Mouse (Mus musculus) megakaryocyte, embryonic 14.5 days (primary cell): Measurements from ENCODE around the gene Slmap. TPM values are rescaled to one million over a fixed set of nuclear protein-coding genes. Genes with fewer than 3 reads are reported as not detected.
A peak's percentile ranks its signal among the peaks of the same experiment; 100 is the strongest.

Source experiments
- H3K27me3 ChIP-seq: replicated peaks from 2 replicates; pipeline ENCODE3; 2012; ENCODE audit warnings: inconsistent platforms
- H3K36me3 ChIP-seq: replicated peaks from 2 replicates; pipeline ENCODE3; 2012; ENCODE audit warnings: low read length, inconsistent platforms, mixed read lengths
- H3K4me1 ChIP-seq: 2 replicates; pipeline ENCODE4 v1.6.1; 2012; ENCODE audit warnings: inconsistent platforms
- H3K4me3 ChIP-seq: replicated peaks from 2 replicates; pipeline ENCODE3; 2012; ENCODE audit warnings: moderate library complexity, mild to moderate bottlenecking, inconsistent platforms
- H3K9me3 ChIP-seq: 2 replicates; pipeline ENCODE4 v1.6.1; 2012; ENCODE audit warnings: inconsistent platforms
- FLI1 ChIP-seq: IDR thresholded peaks from 2 replicates; pipeline ENCODE4 v1.6.1; 2012; ENCODE audit warnings: low read length, inconsistent platforms, mixed read lengths
- GATA1 ChIP-seq: IDR thresholded peaks from 3 replicates; pipeline ENCODE4 v1.6.1; 2012; ENCODE audit warnings: mixed read lengths, low read length, inconsistent platforms, borderline replicate concordance
- polyA plus RNA-seq: library from polyadenylated mRNA; stranded (reverse); fragments of >175 nt; gene quantifications from 2 replicates; pipeline ENCODE4 v1.2.3, GENCODE M21; 2012; ENCODE audit warnings: low replicate concordance; ENCODE audit not compliant: insufficient read depth

Gene Slmap
- polyA plus RNA-seq, 1 experiment = 9.8 TPM

DNA sequence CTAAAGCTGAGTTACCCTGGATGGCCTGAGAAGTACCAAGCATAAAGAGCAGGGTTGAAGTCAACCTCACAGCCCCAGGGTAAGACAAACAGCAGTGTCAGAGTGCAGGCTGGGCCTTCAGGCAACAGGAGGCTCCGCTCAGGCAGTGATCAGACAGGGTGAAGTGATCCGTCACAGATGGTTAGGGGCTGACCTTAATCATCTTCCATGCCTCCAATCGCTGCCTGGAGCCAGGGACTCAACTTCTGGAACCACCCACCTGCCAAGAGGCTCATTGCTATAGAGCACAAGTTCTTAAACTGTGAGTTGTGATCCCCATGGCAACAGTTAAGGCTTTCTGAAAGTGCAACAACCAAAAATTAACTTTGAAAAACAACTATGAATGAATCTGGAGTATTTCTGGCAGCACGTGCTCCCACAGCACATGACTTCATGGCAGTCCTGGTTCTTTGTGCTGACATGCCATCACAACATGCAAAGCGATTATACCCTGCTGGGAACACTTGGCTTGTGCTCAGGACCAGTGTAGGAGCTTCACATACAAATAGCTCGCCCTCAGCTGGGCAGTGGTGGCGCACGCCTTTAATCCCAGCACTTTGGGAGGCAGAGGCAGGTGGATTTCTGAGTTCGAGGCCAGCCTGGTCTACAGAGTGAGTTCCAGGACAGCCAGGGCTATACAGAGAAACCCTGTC, 46.3 kb downstream of the Slmap start:
- TF ChIP-seq GATA1 (no peak), FLI1 (no peak)
- peaks cover 18% of the 10 kb centered on the region for H3K36me3 ChIP-seq
- H3K9me3 ChIP-seq = no peaks in the 10 kb centered on the region
- H3K4me1 ChIP-seq = peaks cover 62% of the 10 kb centered on the region
- H3K4me3 ChIP-seq = peak overlapping the region; percentile 23
- H3K27me3 ChIP-seq = no peaks in the 10 kb centered on the region

DNA sequence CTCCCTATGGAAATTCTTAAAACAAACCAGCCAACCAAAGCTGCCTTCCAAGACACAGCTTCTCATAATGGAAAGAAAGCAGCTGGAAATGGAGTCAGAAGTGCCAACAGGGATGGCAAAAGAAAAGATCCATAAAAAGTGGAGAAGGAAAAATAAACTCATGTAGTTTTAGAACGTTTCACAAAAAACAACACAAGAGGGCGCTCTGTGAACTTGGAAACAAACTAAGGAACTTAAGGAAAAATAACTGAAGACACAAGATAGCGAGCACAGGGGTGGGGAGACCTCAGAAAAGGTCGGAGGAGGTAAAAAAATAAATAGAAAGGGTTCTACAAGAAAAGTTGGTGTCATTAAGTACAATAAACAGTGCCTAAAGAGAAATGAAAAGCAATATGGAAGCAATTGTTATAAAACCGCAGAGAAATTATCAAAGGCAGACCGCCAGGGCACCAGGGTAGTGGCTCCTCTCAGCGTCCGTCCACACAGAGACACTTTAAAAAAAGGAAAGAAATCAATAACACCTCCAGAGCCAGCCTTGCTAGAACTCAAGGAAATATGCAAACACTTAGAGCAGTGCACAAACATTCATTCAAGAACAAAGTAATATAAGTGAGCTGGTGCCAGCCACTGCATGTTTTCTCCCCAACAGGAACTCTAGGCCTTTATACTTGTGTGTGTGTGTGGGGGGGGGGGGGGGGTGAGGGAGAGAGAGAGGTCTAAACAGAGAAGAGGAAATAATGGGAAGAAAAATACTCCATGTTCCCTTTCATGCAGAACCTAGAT, 48.1 kb downstream of the Slmap start:
- Histone ChIP-seq H3K36me3 (peaks cover 26% of the 10 kb centered on the region), H3K4me1 (peaks cover 66% of the 10 kb centered on the region), H3K9me3 (no peaks in the 10 kb centered on the region), H3K27me3 (no peaks in the 10 kb centered on the region), H3K4me3 (no peak overlapping the region)
- TF ChIP-seq FLI1 = no peak
- no peak for TF ChIP-seq GATA1

- Histone ChIP-seq H3K4me3 (no peak overlapping the region), H3K9me3 (no peaks in the 10 kb centered on the region), H3K4me1 (peaks cover 60% of the 10 kb centered on the region), H3K36me3 (peaks cover 47% of the 10 kb centered on the region), H3K27me3 (no peaks in the 10 kb centered on the region)
- TF ChIP-seq FLI1 = no peak
- TF ChIP-seq GATA1 = no peak
Observed at GRCm38 (mm10) chr14:26481457-26481856, 53.3 kb downstream of the Slmap start.

GRCm38 (mm10) chr14:26477738-26478137, 57.0 kb downstream of the Slmap start:
- Histone ChIP-seq H3K36me3 (peaks cover 43% of the 10 kb centered on the region), H3K4me3 (no peak overlapping the region), H3K27me3 (no peaks in the 10 kb centered on the region), H3K4me1 (peaks cover 63% of the 10 kb centered on the region), H3K9me3 (no peaks in the 10 kb centered on the region)
- TF ChIP-seq FLI1 = no peak

GRCm38 (mm10) chr14:26476391-26476790, 58.3 kb downstream of the Slmap start:
- H3K4me3 ChIP-seq = no peak overlapping the region
- no peak for TF ChIP-seq FLI1
- TF ChIP-seq GATA1 = no peak
- H3K27me3 ChIP-seq = no peaks in the 10 kb centered on the region
- H3K9me3 ChIP-seq = no peaks in the 10 kb centered on the region
- peaks cover 38% of the 10 kb centered on the region for H3K36me3 ChIP-seq
- H3K4me1 ChIP-seq = peaks cover 59% of the 10 kb centered on the region

DNA sequence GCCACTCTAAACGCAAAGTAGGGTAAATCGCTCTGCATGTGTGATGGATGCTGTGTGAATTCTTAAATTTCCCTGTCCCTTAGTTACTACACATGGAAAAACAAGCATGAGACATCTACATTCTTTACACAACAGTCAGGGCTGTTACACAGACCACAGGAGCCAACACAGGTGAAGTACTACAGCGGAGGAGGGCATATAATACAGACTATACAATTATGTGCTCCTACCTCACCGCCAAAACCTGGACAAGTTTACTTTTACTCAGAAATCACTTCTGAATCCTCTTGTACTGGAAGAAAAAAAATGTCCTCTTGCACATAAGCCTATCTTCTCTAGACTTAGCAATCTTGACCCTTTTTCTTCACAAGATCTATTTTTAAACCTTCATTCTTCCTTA, 66.8 kb downstream of the Slmap start:
- H3K36me3 ChIP-seq = peaks cover 62% of the 10 kb centered on the region

DNA sequence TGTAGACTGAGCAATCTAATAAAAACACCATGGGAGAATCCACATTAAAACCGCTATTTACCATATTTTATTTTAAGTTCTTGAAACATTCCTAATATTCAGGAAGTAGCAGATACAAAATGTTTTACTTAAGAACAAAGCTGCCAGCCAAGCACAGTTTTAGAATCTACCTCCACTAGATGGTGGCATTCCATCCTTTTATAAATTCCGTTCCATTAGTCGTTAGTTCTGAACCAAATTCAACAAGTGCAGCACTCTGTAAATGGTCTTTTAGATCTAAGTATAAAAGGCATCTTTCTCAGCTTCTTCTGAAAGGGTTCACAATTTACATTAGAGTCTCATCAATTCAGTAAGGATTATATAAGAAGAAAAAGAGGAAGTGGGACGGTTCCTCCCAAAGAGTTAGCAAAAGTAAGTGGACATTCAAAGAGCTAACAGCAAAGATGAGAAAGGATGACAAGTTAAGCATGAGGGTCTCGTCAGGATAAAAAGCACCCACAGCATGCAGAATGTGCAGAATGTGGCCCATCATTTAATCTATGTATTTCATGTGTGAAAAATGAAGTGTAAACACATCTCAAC, 68.1 kb downstream of the Slmap start:
- Histone ChIP-seq H3K4me3 (no peak overlapping the region), H3K4me1 (peaks cover 45% of the 10 kb centered on the region), H3K9me3 (no peaks in the 10 kb centered on the region), H3K36me3 (peaks cover 70% of the 10 kb centered on the region), H3K27me3 (no peaks in the 10 kb centered on the region)
- TF ChIP-seq GATA1 (no peak), FLI1 (no peak)

More for the DNA sequence above, 66.8 kb downstream of the Slmap start:
- no peaks in the 10 kb centered on the region for H3K9me3 ChIP-seq
- peaks cover 57% of the 10 kb centered on the region for H3K4me1 ChIP-seq
- no peak overlapping the region for H3K4me3 ChIP-seq
- no peaks in the 10 kb centered on the region for H3K27me3 ChIP-seq
- TF ChIP-seq GATA1 (no peak), FLI1 (no peak)

DNA sequence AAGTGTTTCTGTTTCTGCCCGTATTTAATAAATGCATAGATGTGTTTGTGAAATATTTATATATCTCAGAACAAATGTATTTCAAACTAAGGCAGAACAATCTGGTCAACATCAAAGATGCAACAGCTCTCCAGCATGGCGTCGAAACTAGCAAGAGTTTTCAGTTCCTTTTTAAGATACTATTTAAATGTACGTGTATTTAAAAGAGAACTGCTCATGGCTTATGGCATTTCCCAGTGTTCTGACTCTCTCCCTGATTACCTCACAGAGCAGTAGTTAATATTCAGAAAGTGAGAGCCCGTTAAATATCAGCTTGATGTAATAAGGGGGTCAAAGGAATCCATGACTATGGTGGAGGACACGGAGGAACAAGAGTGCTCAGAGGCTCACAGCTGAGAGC, 68.8 kb downstream of the Slmap start:
- TF ChIP-seq GATA1 (no peak), FLI1 (no peak)

GRCm38 (mm10) chr14:26459516-26459915, 75.2 kb downstream of the Slmap start:
- Histone ChIP-seq H3K27me3 (no peaks in the 10 kb centered on the region), H3K4me1 (peaks cover 17% of the 10 kb centered on the region), H3K9me3 (no peaks in the 10 kb centered on the region), H3K36me3 (peaks cover 99% of the 10 kb centered on the region), H3K4me3 (no peak overlapping the region)
- TF ChIP-seq GATA1 (no peak), FLI1 (no peak)

More for the DNA sequence above, 68.8 kb downstream of the Slmap start:
- Histone ChIP-seq H3K4me3 (no peak overlapping the region), H3K27me3 (no peaks in the 10 kb centered on the region), H3K9me3 (no peaks in the 10 kb centered on the region), H3K36me3 (peaks cover 78% of the 10 kb centered on the region), H3K4me1 (peaks cover 39% of the 10 kb centered on the region)

GRCm38 (mm10) chr14:26454851-26455250, 79.9 kb downstream of the Slmap start:
- Histone ChIP-seq H3K4me1 (peaks cover 21% of the 10 kb centered on the region), H3K9me3 (no peaks in the 10 kb centered on the region), H3K36me3 (peaks cover 87% of the 10 kb centered on the region), H3K27me3 (no peaks in the 10 kb centered on the region), H3K4me3 (no peak overlapping the region)
- no peak for TF ChIP-seq GATA1
- TF ChIP-seq FLI1 = no peak
